Comparison of ENCODE assay signal across 12 mouse cellular contexts in genomic region chr10:59864232-59864875, GRCm38 (mm10). TPM values are rescaled to one million over a fixed set of nuclear protein-coding genes. Genes with fewer than 3 reads are reported as not detected.
DNase-seq lines count a peak whose midpoint lies in the region; ATAC-seq and TF ChIP-seq lines count a peak whose summit lies in the region.
"Had no signal": no experiment of that assay in that cellular context is flagged by ENCODE, and none has a peak within 500 bp of the region (broad histone marks: within the 10 kb centered on the region; RNA-seq: fewer than 3 reads in every experiment).

No protein-coding gene starts in this region.

- H3K27me3 ChIP-seq in lung, embryonic 14.5 days (ENCODE audit: insufficient read depth, low read length), result no peaks in the 10 kb centered on the region
- no peaks in the 10 kb centered on the region for H3K27me3 ChIP-seq in splenic B cell, adult 2 months (ENCODE audit: control insufficient read depth, insufficient read depth, low read length, poor library complexity, severe bottlenecking)
- H3K27me3 ChIP-seq in liver, postnatal 0 days (ENCODE audit: insufficient read depth, low read length), result no peaks in the 10 kb centered on the region
- H3K27me3 ChIP-seq: Patski had no signal

- no peak overlapping the region for H3K27ac ChIP-seq in lung, embryonic 14.5 days (ENCODE audit: low read depth)
- H3K27ac ChIP-seq in liver, postnatal 0 days (ENCODE audit: low read depth), result no peak overlapping the region
- H3K27ac ChIP-seq: kidney, postnatal 0 days; liver, embryonic 14.5 days; stomach, postnatal 0 days had no signal

- no peak for TF ChIP-seq POLR2A in brain, embryonic 14.5 days (IDR thresholded peaks at IDR 0.05; ENCODE audit: borderline replicate concordance, extremely low read depth, insufficient read depth, insufficient read length, poor library complexity, severe bottlenecking)
- TF ChIP-seq POLR2A in lung, adult 2 months (IDR thresholded peaks at IDR 0.05; ENCODE audit: borderline replicate concordance, extremely low read depth, low read depth, low read length), result no peak

- no peak overlapping the region for H3K4me3 ChIP-seq in lung, embryonic 14.5 days (ENCODE audit: low read depth, low read length)
- H3K4me3 ChIP-seq in liver, postnatal 0 days (ENCODE audit: low read depth, low read length), result no peak overlapping the region
- H3K4me3 ChIP-seq in lung, adult 2 months (replicated peaks; ENCODE audit: extremely low read depth, low read depth, low read length), result no peak overlapping the region

- whole genome bisulfite sequencing in lung, embryonic 14.5 days, result 72% methylated on average over 19 of the region's 19 CpGs
- WGBS in liver, postnatal 0 days (ENCODE audit: insufficient replicate concordance), result 82% methylated on average over 19 of the region's 19 CpGs
- 79% methylated on average over 19 of the region's 19 CpGs for WGBS in lung, adult 2 months

- 0 out of 2 replicates have a peak, but pooled peaks have one; percentile 10 for ATAC-seq in lung, embryonic 14.5 days (ENCODE audit: insufficient read depth)
- ATAC-seq in inflammation-experienced regulatory T-cells, adult 6 months, result peak; percentile 72
- ATAC-seq in liver, postnatal 0 days, result no peak

- H3K4me1 ChIP-seq in lung, embryonic 14.5 days (ENCODE audit: insufficient read depth), result no peaks in the 10 kb centered on the region
- H3K4me1 ChIP-seq in liver, postnatal 0 days (ENCODE audit: insufficient read depth), result no peaks in the 10 kb centered on the region
- peaks cover 2% of the 10 kb centered on the region; the same call in 1 of the 2 replicates for H3K4me1 ChIP-seq in lung, adult 2 months (ENCODE audit: control insufficient read depth, insufficient read depth, low read length)

- no peak for TF ChIP-seq EP300 in liver, postnatal 0 days (IDR thresholded peaks at IDR 0.05; ENCODE audit: low read depth)

- peaks cover 13% of the 10 kb centered on the region for H3K36me3 ChIP-seq in lung, embryonic 14.5 days (ENCODE audit: insufficient read depth)
- H3K36me3 ChIP-seq in splenic B cell, adult 2 months (ENCODE audit: control insufficient read depth, insufficient read depth, low read length, poor library complexity, severe bottlenecking), result 0 out of 2 replicates have a peak, but pooled peaks cover under 1% of the 10 kb centered on the region
- peaks cover 6% of the 10 kb centered on the region for H3K36me3 ChIP-seq in liver, postnatal 0 days (replicated peaks; ENCODE audit: insufficient read depth, low read length)

- TF ChIP-seq CTCF in lung, embryonic 14.5 days (IDR thresholded peaks at IDR 0.05; ENCODE audit: low read depth), result no peak
- TF ChIP-seq CTCF in brain, embryonic 14.5 days (IDR thresholded peaks at IDR 0.05; ENCODE audit: borderline replicate concordance, extremely low read depth, insufficient read depth, insufficient read length), result no peak
- no peak for TF ChIP-seq CTCF in liver, postnatal 0 days (IDR thresholded peaks at IDR 0.05; ENCODE audit: low read depth)
- TF ChIP-seq CTCF in lung, adult 2 months (IDR thresholded peaks at IDR 0.05; ENCODE audit: insufficient read depth, low read length), result no peak

- H3K4me2 ChIP-seq in lung, embryonic 14.5 days, result no peak overlapping the region
- no peak overlapping the region for H3K4me2 ChIP-seq in liver, postnatal 0 days (ENCODE audit: low read depth, low read length)

- no peak for DNase-seq in lung, embryonic 14.5 days
- no peak for DNase-seq in lung, postnatal 10 days
- peak; percentile 13 for DNase-seq in brain, embryonic 14.5 days (ENCODE audit: low read depth)
- DNase-seq in splenic B cell, adult 2 months (ENCODE audit: low read depth, low spot score), result peak; percentile 66
- DNase-seq in liver, postnatal 0 days, result no peak
- no peak for DNase-seq in gastrocnemius, adult 8-10 months (ENCODE audit: low spot score in 2 of 2)
- no peak for DNase-seq in lung, adult 2 months

- H3K9ac ChIP-seq in lung, embryonic 14.5 days, result no peak overlapping the region
- no peak overlapping the region for H3K9ac ChIP-seq in liver, postnatal 0 days (replicated peaks)
- H3K9ac ChIP-seq: liver, embryonic 14.5 days had no signal

- H3K9me3 ChIP-seq in lung, embryonic 14.5 days (ENCODE audit: low read depth, low read length), result no peaks in the 10 kb centered on the region
- H3K9me3 ChIP-seq in liver, postnatal 0 days (ENCODE audit: low read length), result no peaks in the 10 kb centered on the region

RNA-seq across cellular contexts. Expression of gene Dnajb12, which starts 15.0 kb away (rescaled TPM):
- polyA plus RNA-seq in lung, embryonic 14.5 days (2014; fragmentation: Nextera tagmentation; extraction: Ambion mirVana), result 26.7 and 28.1 TPM in 2 replicates
- 22.6 and 34.0 TPM in 2 replicates for polyA plus RNA-seq in brain, embryonic 14.5 days (2012; rRNA removed)
- polyA plus RNA-seq in inflammation-experienced regulatory T-cells, adult 6 months (2017; shearing (Covaris generic)), result 10 to 100 TPM; 15.7 to 18.1 (median 17.4) TPM
- polyA plus RNA-seq in liver, postnatal 0 days (2015; fragmentation: Nextera tagmentation; extraction: Ambion mirVana), result 15.5 and 17.0 TPM in 2 replicates
- total RNA-seq in gastrocnemius, adult 8-10 months (2022), result 10 to 100 TPM; 77.8 to 89.1 (median 82.1) TPM
- 49.5 and 57.2 TPM in 2 replicates for polyA plus RNA-seq in lung, adult 2 months (2012; rRNA removed)

Comparison
In these comparisons a context has a peak if more than half of its experiments do, and no peak if none do; other contexts are left out.
1. DNase-seq: peak in brain, embryonic 14.5 days (single experiment) and splenic B cell, adult 2 months (single experiment); none in lung, embryonic 14.5 days (single experiment), lung, postnatal 10 days (single experiment), liver, postnatal 0 days (single experiment), gastrocnemius, adult 8-10 months (0 of 2) and lung, adult 2 months (single experiment).